Mouse (Mus musculus) erythroblast, embryonic 14.5 days (primary cell): ENCODE results near the gene Rcl1.

Source experiments
- GATA1 ChIP-seq: IDR thresholded peaks from 2 replicates; pipeline ENCODE4 v1.6.1; 2012; ENCODE audit warnings: low read length, inconsistent platforms, mixed read lengths
- TAL1 ChIP-seq: IDR thresholded peaks from 3 replicates; pipeline ENCODE4 v1.6.1; 2012; ENCODE audit warnings: low read length, inconsistent platforms, mixed read lengths

DNA sequence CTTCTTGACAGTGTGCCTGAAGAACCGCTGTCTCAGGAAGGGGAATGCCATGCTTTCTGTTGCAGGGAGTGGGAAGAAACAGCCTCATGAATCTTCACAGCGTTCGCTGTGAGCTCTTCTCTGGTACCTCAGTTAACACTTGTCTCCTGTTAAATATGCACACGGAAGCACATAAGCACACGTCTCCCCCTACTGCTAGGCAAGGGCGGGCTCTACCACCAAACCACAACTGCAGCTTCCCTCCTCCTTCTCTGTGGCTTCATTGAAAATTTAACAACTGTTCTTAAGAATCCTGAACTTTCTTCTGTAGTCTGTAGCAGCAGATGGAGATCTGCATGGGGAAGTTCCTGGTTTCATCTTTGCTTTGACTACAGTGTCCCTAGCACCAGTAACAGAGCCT, 41.1 kb downstream of the Rcl1 start:
- no peak for TF ChIP-seq TAL1
- TF ChIP-seq GATA1, result no peak
